Mouse (Mus musculus) heart, postnatal 36 days (tissue): ENCODE measurements around the gene 1600014C23Rik. TPM values are rescaled to one million over a fixed set of nuclear protein-coding genes. Genes with fewer than 3 reads are reported as not detected.

Experiments
- DNase-seq, 2 experiments: peaks; one replicate each; pipeline ENCODE4 v3.0.0; 2021 to 2022
- intact Hi-C: fragments of 180-260 bp; cut with DNase I; formaldehyde crosslinking; loops from one replicate; pipeline ENCODE4 v1.15.1; 2025
- total RNA-seq, 2 experiments: library from RNA; stranded (reverse); gene quantifications; 2 replicates each; pipeline ENCODE4 v1.2.3; 2021

The 1600014C23Rik gene
- total RNA-seq, 2 experiments from 2014 or later: not detected

DNA sequence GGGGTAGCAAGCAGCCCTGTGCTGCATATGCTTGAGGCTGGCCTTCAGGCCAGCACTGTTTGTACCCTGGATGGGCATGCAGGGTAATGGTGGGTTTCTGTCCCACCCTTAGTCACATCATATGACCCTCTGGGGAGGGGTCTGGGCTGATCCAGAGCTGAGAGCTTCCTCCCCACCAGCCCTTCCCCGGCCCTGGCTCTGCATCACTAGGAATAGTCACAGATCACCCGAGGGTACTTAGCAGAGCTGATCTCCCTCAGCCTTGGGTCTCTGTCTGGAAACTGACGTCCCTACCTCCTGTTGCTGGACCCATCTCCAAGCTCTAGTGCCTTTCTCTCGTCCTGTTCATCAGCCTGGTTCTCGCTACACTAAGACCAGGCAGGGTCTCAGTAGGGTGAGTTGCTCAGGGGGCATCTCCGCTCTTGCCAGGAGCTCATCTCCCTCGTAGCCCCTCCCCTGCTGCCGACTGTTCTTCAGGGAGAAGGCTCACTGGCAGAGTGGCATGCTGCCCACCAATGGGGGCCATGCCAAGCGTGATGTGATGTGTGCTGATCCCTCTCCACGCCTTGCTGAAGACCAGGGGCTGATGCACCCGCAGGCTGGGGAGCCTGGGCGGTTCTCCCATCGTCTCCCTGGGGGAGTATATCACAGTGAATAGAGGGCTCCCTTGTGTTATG, 20.7 kb upstream of the 1600014C23Rik start:
- DNase-seq: no peak
- intact Hi-C loops: no loop called here

- intact Hi-C loops: no loop called here
- DNase-seq: peak in 1 of 2 experiments; percentile 37
Measured at GRCm38 (mm10) chr17:45752678-45753077, 19.0 kb upstream of the 1600014C23Rik start.

DNA sequence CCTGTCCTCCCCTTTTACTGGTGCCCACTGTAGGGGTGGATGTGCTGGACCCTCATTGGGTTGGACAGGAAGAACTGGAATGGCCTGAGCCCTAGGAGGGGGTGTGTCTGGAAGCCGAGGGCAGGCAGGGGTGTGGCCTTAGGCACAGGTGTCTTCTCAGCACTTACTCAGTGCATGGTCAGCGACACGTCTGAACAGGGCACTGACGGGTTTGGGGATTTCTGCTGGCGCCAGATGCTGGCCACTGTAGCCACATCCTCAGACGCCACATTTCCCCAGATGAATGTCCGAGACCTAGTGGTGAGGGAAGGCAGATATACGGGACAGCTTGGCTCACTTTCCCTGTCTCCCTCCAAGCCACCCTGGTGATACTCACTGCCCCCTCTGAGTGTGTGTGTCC, 18.4 kb upstream of the 1600014C23Rik start:
- intact Hi-C loops: no loop called here
- DNase-seq: no peak

DNA sequence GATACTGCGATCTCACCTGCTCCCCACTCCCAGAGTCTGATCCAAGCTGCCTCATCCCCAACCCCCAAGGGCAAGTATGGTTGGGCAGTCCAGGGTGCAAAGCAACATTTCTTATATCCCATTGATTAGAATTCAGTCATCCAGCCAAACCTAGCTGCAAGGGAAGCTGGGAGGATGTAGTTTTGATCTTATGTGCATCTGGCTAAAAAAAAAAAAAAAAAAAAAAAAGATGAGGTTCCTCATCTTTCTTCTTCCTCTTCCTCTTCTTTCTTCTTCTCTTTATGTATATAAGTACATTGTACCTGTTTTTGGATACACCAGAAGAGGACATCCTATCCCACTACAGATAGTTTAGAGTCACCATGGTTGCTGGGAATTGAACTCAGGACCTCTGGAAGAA, 17.7 kb upstream of the 1600014C23Rik start:
- no peak for DNase-seq
- intact Hi-C loops: no loop called here

- intact Hi-C loops: loop anchor here (2.0 to 5.0 kb wide), 2 partner anchors 66 to 98 kb away; no protein-coding TSS in a partner anchor
- DNase-seq: peak; percentile 70 to 73
Measured at GRCm38 (mm10) chr17:45749100-45749499, 15.5 kb upstream of the 1600014C23Rik start.

- DNase-seq: peak; percentile 68 to 78
- intact Hi-C loops: loop anchor here (2.0 to 5.0 kb wide), 2 partner anchors 67 to 99 kb away; no protein-coding TSS in a partner anchor
Measured at GRCm38 (mm10) chr17:45747858-45748785, 14.5 kb upstream of the 1600014C23Rik start.

DNA sequence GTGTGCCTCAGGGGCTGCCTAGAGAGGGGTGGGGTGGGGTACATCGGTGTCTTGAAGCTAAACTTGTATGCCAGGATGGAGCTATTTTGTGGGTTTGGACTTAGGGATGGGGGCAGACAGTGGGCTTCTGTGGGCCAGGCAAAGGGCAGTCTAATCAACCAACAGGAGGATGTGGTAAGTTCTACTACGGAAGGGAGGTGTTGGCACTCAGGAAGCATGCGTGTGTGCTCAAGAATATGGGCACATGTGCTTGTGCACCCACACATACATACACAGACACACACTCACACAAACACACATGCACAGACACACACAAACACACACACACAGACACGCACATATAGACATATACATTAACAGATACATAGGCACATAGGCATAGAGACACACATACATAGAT, 13.6 kb upstream of the 1600014C23Rik start:
- DNase-seq: no peak
- intact Hi-C loops: loop anchor here (5.0 kb wide), 1 partner anchor 100 kb away; no protein-coding TSS in a partner anchor

- intact Hi-C loops: loop anchor here (5.0 kb wide), 1 partner anchor 101 kb away; no protein-coding TSS in a partner anchor
- DNase-seq: no peak
Measured at GRCm38 (mm10) chr17:45746755-45747154, 13.1 kb upstream of the 1600014C23Rik start.

GRCm38 (mm10) chr17:45745629-45746028, 12.0 kb upstream of the 1600014C23Rik start:
- no peak for DNase-seq
- intact Hi-C loops: loop anchor here (5.0 kb wide), 1 partner anchor 102 kb away; no protein-coding TSS in a partner anchor

- intact Hi-C loops: no loop called here
Measured at GRCm38 (mm10) chr17:45742371-45743147, 8.9 kb upstream of the 1600014C23Rik start.

GRCm38 (mm10) chr17:45737078-45737601, 3.5 kb upstream of the 1600014C23Rik start:
- no peak for DNase-seq
- intact Hi-C loops: loop anchor here (2.0 kb wide), 1 partner anchor 30 kb away; no protein-coding TSS in a partner anchor

More at GRCm38 (mm10) chr17:45742371-45743147, 8.9 kb upstream of the 1600014C23Rik start:
- no peak for DNase-seq

- intact Hi-C loops: loop anchor here (2.0 kb wide), 1 partner anchor 30 kb away; no protein-coding TSS in a partner anchor
- DNase-seq: peak; percentile 80 to 82
Measured at GRCm38 (mm10) chr17:45736311-45737077, 2.9 kb upstream of the 1600014C23Rik start.

DNA sequence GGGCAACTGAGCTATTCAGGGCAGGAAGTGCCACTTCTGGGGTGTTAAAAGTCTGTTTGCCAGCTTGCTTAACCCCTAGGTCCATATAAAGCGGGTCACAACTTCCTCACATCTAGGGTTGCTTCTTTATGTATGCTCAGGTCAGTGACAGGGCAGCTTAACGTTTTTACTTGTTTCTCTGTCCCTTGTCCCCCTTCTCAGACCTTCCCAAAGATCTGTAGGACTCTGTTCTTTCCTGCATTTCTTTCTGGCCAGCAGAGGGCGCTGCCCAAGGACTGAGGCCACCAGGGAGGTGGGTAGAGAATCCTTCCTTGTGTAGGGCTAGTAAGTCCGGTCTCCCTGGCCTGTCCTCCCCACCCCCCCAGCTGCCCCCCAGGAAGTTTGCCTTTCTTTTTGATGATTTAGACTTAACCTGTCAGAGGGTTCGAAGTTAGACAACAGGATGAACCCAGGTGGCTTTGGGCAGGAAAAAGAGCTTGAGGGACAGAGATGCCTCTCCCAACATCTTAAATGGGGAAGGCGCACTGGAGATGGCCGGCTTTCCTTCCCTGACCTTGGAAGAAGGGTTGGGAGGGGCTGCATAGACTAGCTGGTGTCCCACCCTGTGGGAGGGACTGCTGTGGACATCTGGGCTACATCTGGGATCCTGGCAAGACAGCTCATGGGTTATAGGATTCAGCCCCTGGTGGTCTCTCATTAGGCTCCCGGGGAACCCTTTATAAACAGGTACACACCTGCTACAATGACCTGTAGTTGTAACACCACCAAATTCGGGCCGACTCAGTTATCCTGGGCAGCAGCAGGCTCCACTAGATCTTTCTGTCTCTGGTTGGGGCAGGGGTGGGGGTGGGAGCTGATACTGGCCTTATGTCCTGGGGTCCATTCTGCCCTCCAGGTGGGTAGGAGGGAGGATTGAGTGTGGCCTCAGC, 2.0 kb upstream of the 1600014C23Rik start:
- intact Hi-C loops: loop anchor here (1.0 to 2.0 kb wide), 2 partner anchors 31 to 297 kb away; partner anchors contain the start of gene Vegfa
- peak; percentile 87 to 89 for DNase-seq

GRCm38 (mm10) chr17:45734881-45735280, 1.2 kb upstream of the 1600014C23Rik start:
- no peak for DNase-seq
- intact Hi-C loops: loop anchor here (1.0 to 5.0 kb wide), 3 partner anchors 81 to 517 kb away; partner anchors contain the start of genes Lrrc73 and Vegfa

DNA sequence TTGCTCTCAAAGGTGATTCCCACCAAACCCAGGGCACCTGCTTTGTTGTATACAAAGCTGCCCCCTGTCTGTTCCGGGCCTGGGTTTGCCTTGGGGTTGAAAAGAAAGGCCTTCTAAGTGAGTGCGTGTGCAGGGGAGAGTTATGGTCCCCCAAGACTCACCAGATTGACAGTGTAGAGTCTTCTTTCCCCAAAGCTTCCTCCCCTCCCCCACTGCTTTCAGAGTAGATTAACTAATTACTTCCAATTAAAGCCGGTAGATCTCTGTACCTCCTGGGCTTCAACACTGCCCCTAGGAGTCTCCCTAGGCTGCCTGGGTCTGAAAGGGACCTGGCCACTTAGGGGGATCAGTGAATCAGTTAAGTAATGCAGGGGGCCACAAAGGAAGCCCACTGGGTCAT, 689 bp upstream of the 1600014C23Rik start:
- no peak for DNase-seq
- intact Hi-C loops: loop anchor here (1.0 to 5.0 kb wide), 2 partner anchors 82 to 518 kb away; partner anchors contain the start of gene Lrrc73

- intact Hi-C loops: loop anchor here (5.0 kb wide), 1 partner anchor 519 kb away; the partner anchor contains the start of gene Lrrc73
- DNase-seq: no peak
Measured at GRCm38 (mm10) chr17:45733038-45733734, 458 bp downstream of the 1600014C23Rik start.
